Mouse (Mus musculus): ENCODE measurements around the gene Me1. TPM values are rescaled to one million over a fixed set of nuclear protein-coding genes. Genes with fewer than 3 reads are reported as not detected.

Gene Me1
- polyA plus RNA-seq, 1 experiment from 2014 or later: 51.1 TPM

DNA sequence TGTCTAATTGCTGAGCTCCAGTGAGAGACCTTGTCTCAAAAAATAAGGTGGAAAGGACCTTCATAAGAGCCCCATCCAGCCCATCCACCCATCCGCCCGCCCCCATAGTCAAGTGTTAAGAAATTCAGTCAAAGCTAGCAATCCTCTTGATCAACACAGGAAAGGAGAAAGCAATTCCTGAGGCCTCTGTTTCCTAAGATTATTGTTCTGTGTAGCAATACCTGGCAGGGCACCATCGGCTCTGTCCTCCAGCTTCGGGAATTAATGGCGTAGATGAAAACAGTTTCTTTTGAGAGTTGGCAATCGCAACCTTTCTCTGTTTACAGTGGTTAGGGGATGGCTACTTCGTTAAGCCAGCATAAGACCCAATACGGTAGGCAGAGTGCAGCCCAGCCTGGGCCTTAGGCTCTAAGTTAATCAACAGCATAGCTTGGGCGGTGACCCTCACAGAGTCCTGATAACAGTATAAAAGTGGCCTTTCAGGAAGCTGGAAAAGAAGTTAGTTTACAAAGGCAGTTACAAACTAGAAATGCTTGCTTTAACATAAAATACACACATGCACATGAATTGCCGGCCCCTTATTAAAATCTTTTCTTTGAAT, 32.6 kb upstream of the Me1 start:
- Histone ChIP-seq H3K27ac (ENCODE audit: poor library complexity, severe bottlenecking) (no peak overlapping the region), H3K36me3 (no peaks in the 10 kb centered on the region), H3K4me1 (replicated peaks) (peaks cover 3% of the 10 kb centered on the region; the same call in 1 of the 2 replicates), H3K4me2 (no peak overlapping the region), H3K4me3 (no peak overlapping the region), H3K27me3 (replicated peaks) (no peaks in the 10 kb centered on the region), H3K9me3 (replicated peaks) (no peaks in the 10 kb centered on the region), H3K9ac (no peak overlapping the region)
- no peak for ATAC-seq (ENCODE audit: insufficient number of reproducible peaks, low FRiP score)
- WGBS: 65% methylated on average over 10 of the region's 10 CpGs

DNA sequence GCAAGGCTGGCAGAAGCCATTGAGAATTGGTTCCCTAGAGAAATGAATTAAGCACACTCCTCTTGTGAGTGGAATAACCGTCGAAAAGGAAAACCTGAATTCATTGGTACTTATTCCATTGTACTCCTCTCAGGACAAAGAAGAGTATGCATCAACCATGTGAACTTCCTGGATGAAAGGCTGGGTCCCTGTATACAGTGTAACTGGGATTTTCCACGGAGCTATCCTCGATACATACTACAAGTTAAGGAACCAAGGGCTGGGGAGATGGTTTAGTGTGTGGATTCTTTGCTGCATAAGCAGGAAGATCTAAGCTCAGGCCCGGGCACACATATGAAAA, 30.6 kb upstream of the Me1 start:
- Histone ChIP-seq H3K27ac (ENCODE audit: poor library complexity, severe bottlenecking) (no peak overlapping the region), H3K9me3 (replicated peaks) (no peaks in the 10 kb centered on the region), H3K4me1 (replicated peaks) (peaks cover 3% of the 10 kb centered on the region; the same call in 1 of the 2 replicates), H3K4me2 (no peak overlapping the region), H3K36me3 (no peaks in the 10 kb centered on the region), H3K9ac (no peak overlapping the region), H3K27me3 (replicated peaks) (no peaks in the 10 kb centered on the region), H3K4me3 (no peak overlapping the region)
- ATAC-seq (ENCODE audit: insufficient number of reproducible peaks, low FRiP score): no peak
- WGBS: 91% methylated on average over 5 of the region's 5 CpGs

DNA sequence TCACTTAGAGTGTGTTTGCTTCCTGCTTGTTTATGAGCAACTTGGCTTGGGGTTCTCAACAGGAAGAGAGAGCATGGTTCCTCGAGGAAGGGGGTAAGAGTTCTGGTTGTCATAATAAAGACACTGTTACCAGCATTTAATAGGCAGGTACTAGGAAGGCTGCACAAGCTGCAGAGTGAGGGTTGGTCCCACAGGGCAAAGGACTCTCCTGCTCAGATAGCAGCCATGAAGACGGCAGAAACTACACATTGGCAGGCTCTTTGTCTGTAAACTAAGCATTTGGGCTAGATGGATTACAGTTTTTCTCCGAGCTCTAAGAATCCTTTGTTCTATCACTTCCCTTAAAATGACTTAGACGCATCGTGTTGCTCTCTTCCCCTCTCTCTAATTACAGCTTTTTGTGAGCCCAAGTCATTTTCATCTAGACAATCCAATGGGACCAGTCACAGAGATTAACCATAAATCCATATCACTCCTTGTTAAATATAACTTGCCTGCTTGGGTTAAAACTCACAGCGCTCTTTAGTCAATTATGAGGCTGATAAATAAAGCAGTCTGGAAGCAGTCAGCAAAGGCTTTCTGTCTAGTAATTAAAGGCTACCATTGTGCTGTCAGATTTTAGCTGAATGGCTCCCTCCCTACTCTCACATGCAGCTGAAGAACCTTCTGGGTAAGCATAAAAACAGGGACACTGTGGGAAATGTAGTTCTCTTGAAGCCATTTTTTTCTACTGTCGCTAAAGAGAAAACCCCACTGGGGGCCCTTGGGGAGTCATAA, 30.0 kb upstream of the Me1 start:
- H3K9ac ChIP-seq: no peak overlapping the region
- H3K4me3 ChIP-seq: no peak overlapping the region
- no peak overlapping the region for H3K4me2 ChIP-seq
- WGBS: 58% methylated on average over 7 of the region's 7 CpGs
- no peaks in the 10 kb centered on the region for H3K27me3 ChIP-seq (replicated peaks)
- ATAC-seq (ENCODE audit: insufficient number of reproducible peaks, low FRiP score): no peak
- no peaks in the 10 kb centered on the region for H3K36me3 ChIP-seq
- H3K27ac ChIP-seq (ENCODE audit: poor library complexity, severe bottlenecking): no peak overlapping the region
- H3K4me1 ChIP-seq (replicated peaks): peaks cover 3% of the 10 kb centered on the region; the same call in 1 of the 2 replicates
- H3K9me3 ChIP-seq (replicated peaks): no peaks in the 10 kb centered on the region

DNA sequence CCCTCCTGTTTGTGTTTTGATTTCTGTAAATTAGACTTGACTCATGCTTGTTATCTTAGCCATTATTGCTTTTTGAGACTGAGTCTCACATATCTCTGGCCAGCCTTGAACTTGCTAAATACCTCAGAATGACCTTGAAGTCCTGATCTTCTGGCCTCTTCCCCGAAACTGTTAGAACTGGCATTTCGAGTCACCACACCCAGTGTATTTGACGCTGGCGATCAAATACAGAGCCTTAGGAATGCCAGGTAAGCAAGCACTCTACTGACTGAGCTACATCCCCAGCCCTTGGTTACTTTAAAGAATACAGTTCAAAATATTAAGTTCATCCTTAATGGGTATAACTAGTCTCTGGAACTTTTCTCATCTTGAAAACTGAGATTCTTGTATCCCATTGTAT, 29.3 kb upstream of the Me1 start:
- Histone ChIP-seq H3K27ac (ENCODE audit: poor library complexity, severe bottlenecking) (no peak overlapping the region), H3K9me3 (replicated peaks) (no peaks in the 10 kb centered on the region), H3K36me3 (no peaks in the 10 kb centered on the region), H3K4me1 (replicated peaks) (peaks cover 3% of the 10 kb centered on the region; the same call in 1 of the 2 replicates), H3K27me3 (replicated peaks) (no peaks in the 10 kb centered on the region), H3K4me2 (no peak overlapping the region), H3K9ac (no peak overlapping the region), H3K4me3 (no peak overlapping the region)
- no peak for ATAC-seq (ENCODE audit: insufficient number of reproducible peaks, low FRiP score)
- WGBS: 83% methylated on average over 4 of the region's 4 CpGs

DNA sequence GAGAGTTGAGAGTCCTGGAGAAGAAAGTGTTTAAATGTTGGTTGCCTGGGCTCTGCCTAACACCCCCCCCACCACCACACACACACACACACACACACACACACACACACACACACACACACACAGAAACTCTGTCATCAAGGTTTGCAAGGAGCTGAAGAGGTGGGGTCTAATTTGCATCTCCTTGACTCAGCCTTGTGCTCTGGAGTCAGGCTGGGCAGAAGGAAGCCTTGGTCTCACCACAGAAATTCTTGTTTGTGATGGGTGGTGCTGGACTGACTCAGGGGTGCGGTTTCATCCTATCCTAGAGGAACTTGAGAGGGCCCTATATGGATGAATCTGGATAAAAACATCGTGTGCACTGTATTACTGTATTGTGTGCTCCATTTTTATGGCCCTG, 25.0 kb upstream of the Me1 start:
- Histone ChIP-seq H3K9me3 (replicated peaks) (no peaks in the 10 kb centered on the region), H3K4me2 (no peak overlapping the region), H3K27me3 (replicated peaks) (no peaks in the 10 kb centered on the region), H3K36me3 (no peaks in the 10 kb centered on the region), H3K4me1 (replicated peaks) (peaks cover 12% of the 10 kb centered on the region; the same call in 1 of the 2 replicates), H3K4me3 (no peak overlapping the region), H3K27ac (ENCODE audit: poor library complexity, severe bottlenecking) (no peak overlapping the region), H3K9ac (no peak overlapping the region)
- ATAC-seq (ENCODE audit: insufficient number of reproducible peaks, low FRiP score): no peak
- WGBS: 75% methylated on average over 2 of the region's 2 CpGs

DNA sequence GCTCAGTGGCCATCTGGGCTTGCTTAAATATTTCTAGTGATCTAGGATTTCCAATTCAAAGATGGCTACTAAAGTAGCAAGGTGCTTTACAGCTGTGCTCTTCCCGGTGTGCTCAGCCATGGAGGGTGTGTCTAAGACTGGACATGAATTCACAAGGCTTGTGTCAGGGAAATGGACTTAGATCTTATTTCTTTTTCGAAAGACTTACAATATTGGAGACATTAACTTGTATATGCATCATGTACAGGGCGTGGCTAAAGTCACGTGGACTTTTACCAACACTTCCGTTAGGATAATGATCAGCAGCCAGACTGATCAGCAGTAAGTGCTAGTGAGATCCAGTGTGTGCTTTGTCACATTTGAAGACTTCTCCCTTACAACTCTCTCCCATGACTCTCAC, 24.5 kb upstream of the Me1 start:
- H3K9ac ChIP-seq: no peak overlapping the region
- H3K9me3 ChIP-seq (replicated peaks): no peaks in the 10 kb centered on the region
- H3K36me3 ChIP-seq: no peaks in the 10 kb centered on the region
- H3K4me3 ChIP-seq: no peak overlapping the region
- ATAC-seq (ENCODE audit: insufficient number of reproducible peaks, low FRiP score): no peak
- peaks cover 12% of the 10 kb centered on the region; the same call in 1 of the 2 replicates for H3K4me1 ChIP-seq (replicated peaks)
- H3K27ac ChIP-seq (ENCODE audit: poor library complexity, severe bottlenecking): no peak overlapping the region
- no peaks in the 10 kb centered on the region for H3K27me3 ChIP-seq (replicated peaks)
- 87% methylated on average over 5 of the region's 5 CpGs for WGBS
- no peak overlapping the region for H3K4me2 ChIP-seq

DNA sequence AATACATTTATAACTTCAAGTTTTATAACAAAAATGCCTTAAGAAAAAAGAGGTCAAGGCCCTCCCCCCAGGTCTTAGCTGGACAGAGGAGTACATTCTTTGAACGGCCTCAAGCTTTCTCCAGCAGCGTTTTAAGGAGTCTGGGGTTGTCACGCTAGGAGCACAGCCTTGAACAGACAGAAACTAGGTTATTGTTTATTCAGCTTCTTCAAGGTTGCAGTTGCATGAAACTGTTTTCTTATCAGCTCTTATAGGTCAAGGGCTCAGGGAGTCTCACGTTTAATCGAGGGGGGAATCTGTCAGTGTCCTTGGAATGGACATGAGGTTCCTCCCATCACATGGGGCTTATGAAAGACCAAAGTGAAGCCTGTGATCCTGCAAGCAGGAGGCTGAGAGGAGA, 21.4 kb upstream of the Me1 start:
- H3K36me3 ChIP-seq: no peaks in the 10 kb centered on the region
- H3K4me2 ChIP-seq: no peak overlapping the region
- no peak overlapping the region for H3K27ac ChIP-seq (ENCODE audit: poor library complexity, severe bottlenecking)
- no peak overlapping the region for H3K4me3 ChIP-seq
- WGBS: 55% methylated on average over 5 of the region's 5 CpGs
- no peak overlapping the region for H3K9ac ChIP-seq
- no peaks in the 10 kb centered on the region for H3K9me3 ChIP-seq (replicated peaks)
- no peak for ATAC-seq (ENCODE audit: insufficient number of reproducible peaks, low FRiP score)
- H3K27me3 ChIP-seq (replicated peaks): no peaks in the 10 kb centered on the region
- H3K4me1 ChIP-seq (replicated peaks): peaks cover 12% of the 10 kb centered on the region; the same call in 1 of the 2 replicates

DNA sequence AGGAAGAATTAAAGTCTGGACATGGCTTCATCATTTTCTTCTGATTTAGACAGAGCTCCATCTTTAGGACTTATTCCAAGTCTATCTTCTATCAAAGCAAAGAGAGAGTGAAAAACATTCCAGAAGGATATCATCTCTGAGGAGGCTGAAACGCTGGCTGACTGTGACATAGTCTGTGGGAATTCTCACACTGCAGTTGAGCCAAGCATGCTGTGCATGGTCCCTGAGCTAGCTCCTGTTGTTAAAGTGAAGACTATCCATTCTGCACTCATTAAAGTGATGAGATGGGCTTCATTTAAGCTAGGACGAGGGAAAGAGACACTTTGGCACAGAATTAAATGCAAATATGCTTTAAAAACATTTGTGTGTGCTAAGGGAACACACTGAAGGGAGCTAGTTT, 20.8 kb upstream of the Me1 start:
- ATAC-seq (ENCODE audit: insufficient number of reproducible peaks, low FRiP score): no peak
- H3K9me3 ChIP-seq (replicated peaks): no peaks in the 10 kb centered on the region
- no peak overlapping the region for H3K9ac ChIP-seq
- H3K27ac ChIP-seq (ENCODE audit: poor library complexity, severe bottlenecking): no peak overlapping the region; the same call in 1 of the 2 replicates
- H3K4me1 ChIP-seq (replicated peaks): peaks cover 12% of the 10 kb centered on the region; the same call in 1 of the 2 replicates
- no peaks in the 10 kb centered on the region for H3K27me3 ChIP-seq (replicated peaks)
- H3K4me2 ChIP-seq: no peak overlapping the region
- no peak overlapping the region for H3K4me3 ChIP-seq
- 43% methylated on average over 2 of the region's 2 CpGs for WGBS
- no peaks in the 10 kb centered on the region for H3K36me3 ChIP-seq

DNA sequence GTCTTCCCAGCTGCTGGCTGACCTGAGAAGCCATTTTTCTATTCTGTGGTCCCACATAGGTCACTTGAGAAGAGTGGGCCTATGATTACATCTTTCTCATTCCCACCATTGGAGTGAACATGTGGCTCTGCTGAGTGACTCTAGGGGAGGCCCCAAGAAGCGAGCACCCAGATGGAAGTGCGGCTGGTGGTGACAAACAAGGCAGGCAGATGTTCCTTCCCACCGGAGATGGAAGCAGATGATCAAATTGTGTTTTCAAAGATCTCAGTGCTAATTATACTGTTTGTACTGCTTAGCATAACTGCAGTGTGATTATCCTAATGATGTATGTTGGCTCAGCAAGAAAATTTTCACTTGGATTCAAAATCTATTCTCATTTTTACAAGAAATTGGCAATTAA, 18.3 kb upstream of the Me1 start:
- Histone ChIP-seq H3K9ac (no peak overlapping the region), H3K4me2 (no peak overlapping the region), H3K9me3 (replicated peaks) (no peaks in the 10 kb centered on the region), H3K4me3 (no peak overlapping the region), H3K27me3 (replicated peaks) (no peaks in the 10 kb centered on the region), H3K4me1 (replicated peaks) (peaks cover 8% of the 10 kb centered on the region; the same call in 1 of the 2 replicates), H3K27ac (ENCODE audit: poor library complexity, severe bottlenecking) (no peak overlapping the region), H3K36me3 (no peaks in the 10 kb centered on the region)
- ATAC-seq (ENCODE audit: insufficient number of reproducible peaks, low FRiP score): no peak
- WGBS: 89% methylated on average over 3 of the region's 3 CpGs

DNA sequence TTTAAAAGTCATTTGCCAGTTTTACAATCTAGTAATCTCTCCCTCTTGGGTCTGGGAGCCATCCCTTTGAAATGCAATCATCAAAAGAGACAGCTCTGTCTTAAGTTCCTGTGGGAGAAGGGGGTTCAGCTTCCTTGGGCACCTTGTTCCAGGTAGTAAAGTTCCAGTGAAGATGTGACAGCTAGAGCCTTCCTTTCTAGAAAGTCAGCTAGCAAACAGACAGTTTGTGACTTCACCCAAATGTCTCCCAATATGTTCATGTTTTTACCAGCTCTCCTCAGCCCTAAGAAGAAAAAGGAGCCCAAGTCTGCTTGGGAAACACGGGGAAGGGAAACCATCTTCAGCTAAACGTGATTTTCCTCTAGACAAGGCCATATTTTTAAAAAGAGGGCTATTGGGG, 16.9 kb upstream of the Me1 start:
- WGBS: 77% methylated on average over 2 of the region's 2 CpGs
- no peaks in the 10 kb centered on the region for H3K9me3 ChIP-seq (replicated peaks)
- ATAC-seq (ENCODE audit: insufficient number of reproducible peaks, low FRiP score): no peak
- H3K27ac ChIP-seq (ENCODE audit: poor library complexity, severe bottlenecking): no peak overlapping the region
- no peaks in the 10 kb centered on the region for H3K27me3 ChIP-seq (replicated peaks)
- H3K36me3 ChIP-seq: no peaks in the 10 kb centered on the region
- H3K4me2 ChIP-seq: no peak overlapping the region
- H3K4me3 ChIP-seq: no peak overlapping the region
- peaks cover 5% of the 10 kb centered on the region; the same call in 1 of the 2 replicates for H3K4me1 ChIP-seq (replicated peaks)
- H3K9ac ChIP-seq: no peak overlapping the region

DNA sequence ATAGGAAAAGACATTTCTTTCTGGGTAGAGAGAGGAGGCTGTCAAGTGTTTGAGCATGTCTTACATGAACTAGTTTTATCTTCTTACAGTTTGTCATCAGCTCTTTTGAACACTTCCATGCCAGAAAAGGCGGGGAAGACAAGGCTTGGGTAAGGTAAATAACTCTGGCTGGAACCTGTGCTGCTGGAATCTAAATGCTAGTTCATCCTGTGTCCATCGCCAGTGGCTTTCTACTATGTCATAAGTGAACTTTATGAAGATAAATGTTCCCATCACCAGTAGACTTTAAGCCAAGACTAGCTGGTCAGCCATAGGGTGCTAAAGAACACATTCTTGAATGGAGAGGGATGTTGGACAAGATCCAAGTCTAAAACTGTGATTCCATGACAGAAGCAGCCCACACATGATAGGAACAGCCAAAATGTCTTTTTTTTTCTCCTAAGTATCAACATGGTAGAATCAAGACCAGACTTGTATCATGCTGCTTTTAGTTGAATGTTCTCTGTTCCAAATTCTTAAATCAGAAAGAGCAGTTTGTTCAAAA, 14.4 kb upstream of the Me1 start:
- no peak overlapping the region for H3K4me2 ChIP-seq
- no peak overlapping the region for H3K9ac ChIP-seq
- no peaks in the 10 kb centered on the region for H3K9me3 ChIP-seq (replicated peaks)
- H3K27ac ChIP-seq (ENCODE audit: poor library complexity, severe bottlenecking): no peak overlapping the region
- H3K4me3 ChIP-seq: no peak overlapping the region
- no peaks in the 10 kb centered on the region for H3K36me3 ChIP-seq
- ATAC-seq (ENCODE audit: insufficient number of reproducible peaks, low FRiP score): no peak
- H3K27me3 ChIP-seq (replicated peaks): no peaks in the 10 kb centered on the region
- 70% methylated on average over 2 of the region's 2 CpGs for whole genome bisulfite sequencing
- 0 out of 2 replicates have a peak, but pooled peaks cover 2% of the 10 kb centered on the region for H3K4me1 ChIP-seq (replicated peaks)
